Mouse (Mus musculus): ENCODE results near the gene Nhej1. TPM values are rescaled to one million over a fixed set of nuclear protein-coding genes. Genes with fewer than 3 reads are reported as not detected.

Gene Nhej1
- polyA plus RNA-seq, 1 experiment from 2014 or later = 12.9 TPM

GRCm38 (mm10) chr1:74935402-74935801, 189.6 kb downstream of the Nhej1 start, which contains the start of gene Cfap65:
Cfap65 (minus strand) TSS chr1:74935599.
- H3K27me3 ChIP-seq (ENCODE audit: control insufficient read depth, insufficient read depth, low read length) = no peaks in the 10 kb centered on the region
- no peaks in the 10 kb centered on the region for H3K9me3 ChIP-seq (ENCODE audit: control insufficient read depth, low read length)
- ATAC-seq (ENCODE audit: low FRiP score) (peak; percentile 57; the same call in 1 of the 2 replicates), DNase-seq (ENCODE audit: low spot score, missing footprints) (peak; percentile 95)
- no peaks in the 10 kb centered on the region for H3K4me1 ChIP-seq (ENCODE audit: control insufficient read depth, insufficient read depth, low read length)
- H3K27ac ChIP-seq (ENCODE audit: low read depth, low read length) = no peak within 1 kb of the TSS
- no peak within 1 kb of the TSS for H3K9ac ChIP-seq (ENCODE audit: low read length)
- H3K36me3 ChIP-seq (ENCODE audit: control insufficient read depth, insufficient read depth, low read length) = no peaks in the 10 kb centered on the region
- 3% methylated on average over 18 of the region's 18 CpGs for WGBS
- H3K4me2 ChIP-seq = peak within 1 kb of the TSS; percentile 62
- H3K4me3 ChIP-seq (ENCODE audit: low read depth, low read length) = peak within 1 kb of the TSS; percentile 32

GRCm38 (mm10) chr1:74927621-74928296, 197.2 kb downstream of the Nhej1 start:
- ATAC-seq (ENCODE audit: low FRiP score) = no peak

GRCm38 (mm10) chr1:74926721-74927120, 198.3 kb downstream of the Nhej1 start:
- Histone ChIP-seq H3K4me1 (ENCODE audit: control insufficient read depth, insufficient read depth, low read length) (no peaks in the 10 kb centered on the region), H3K4me2 (no peak overlapping the region), H3K9ac (ENCODE audit: low read length) (no peak overlapping the region), H3K36me3 (ENCODE audit: control insufficient read depth, insufficient read depth, low read length) (no peaks in the 10 kb centered on the region), H3K9me3 (ENCODE audit: control insufficient read depth, low read length) (no peaks in the 10 kb centered on the region), H3K4me3 (ENCODE audit: low read depth, low read length) (no peak overlapping the region), H3K27me3 (ENCODE audit: control insufficient read depth, insufficient read depth, low read length) (no peaks in the 10 kb centered on the region), H3K27ac (ENCODE audit: low read depth, low read length) (no peak overlapping the region)
- WGBS = 34% methylated on average over 6 of the region's 6 CpGs
- ATAC-seq (ENCODE audit: low FRiP score) = no peak
- peak; percentile 90 for DNase-seq (ENCODE audit: low spot score, missing footprints)

More at GRCm38 (mm10) chr1:74927621-74928296, 197.2 kb downstream of the Nhej1 start:
- Histone ChIP-seq H3K27ac (ENCODE audit: low read depth, low read length) (no peak overlapping the region), H3K4me3 (ENCODE audit: low read depth, low read length) (no peak overlapping the region), H3K4me1 (ENCODE audit: control insufficient read depth, insufficient read depth, low read length) (no peaks in the 10 kb centered on the region), H3K4me2 (no peak overlapping the region), H3K9ac (ENCODE audit: low read length) (no peak overlapping the region), H3K27me3 (ENCODE audit: control insufficient read depth, insufficient read depth, low read length) (no peaks in the 10 kb centered on the region), H3K36me3 (ENCODE audit: control insufficient read depth, insufficient read depth, low read length) (no peaks in the 10 kb centered on the region), H3K9me3 (ENCODE audit: control insufficient read depth, low read length) (no peaks in the 10 kb centered on the region)
- WGBS = 87% methylated on average over 9 of the region's 9 CpGs
- DNase-seq (ENCODE audit: low spot score, missing footprints) = peak; percentile 39

GRCm38 (mm10) chr1:74924464-74924863, 200.5 kb downstream of the Nhej1 start:
- Histone ChIP-seq H3K9me3 (ENCODE audit: control insufficient read depth, low read length) (no peaks in the 10 kb centered on the region), H3K27me3 (ENCODE audit: control insufficient read depth, insufficient read depth, low read length) (no peaks in the 10 kb centered on the region), H3K4me3 (ENCODE audit: low read depth, low read length) (no peak overlapping the region), H3K4me2 (no peak overlapping the region), H3K4me1 (ENCODE audit: control insufficient read depth, insufficient read depth, low read length) (no peaks in the 10 kb centered on the region), H3K36me3 (ENCODE audit: control insufficient read depth, insufficient read depth, low read length) (no peaks in the 10 kb centered on the region), H3K27ac (ENCODE audit: low read depth, low read length) (no peak overlapping the region), H3K9ac (ENCODE audit: low read length) (no peak overlapping the region)
- no peak for ATAC-seq (ENCODE audit: low FRiP score)
- no peak for DNase-seq (ENCODE audit: low spot score, missing footprints)
- 69% methylated on average over 4 of the region's 4 CpGs for WGBS

Other genes starting within 250 kb of the Nhej1 start
- gene Fev, start 239.8 kb downstream of the Nhej1 start, polyA plus RNA-seq (2014; fragmentation: Nextera tagmentation; extraction: Ambion mirVana) = 0.41 and 0.69 TPM in 2 replicates
- 0.19 TPM in 1 of 2 replicates, not detected in the other for gene Cryba2, start 232.1 kb downstream of the Nhej1 start, polyA plus RNA-seq (2014; fragmentation: Nextera tagmentation; extraction: Ambion mirVana)
- gene Cfap65, start 189.6 kb downstream of the Nhej1 start, polyA plus RNA-seq (2014; fragmentation: Nextera tagmentation; extraction: Ambion mirVana) = 0.03 and 0.04 TPM in 2 replicates
- 0.22 TPM in 1 of 2 replicates, not detected in the other for gene Ihh, start 173.5 kb downstream of the Nhej1 start, polyA plus RNA-seq (2014; fragmentation: Nextera tagmentation; extraction: Ambion mirVana)
- not detected in 2 replicates for gene Slc23a3, start 8.7 kb upstream of the Nhej1 start, polyA plus RNA-seq (2014; fragmentation: Nextera tagmentation; extraction: Ambion mirVana)
- gene Cnppd1, start 17.5 kb upstream of the Nhej1 start, polyA plus RNA-seq (2014; fragmentation: Nextera tagmentation; extraction: Ambion mirVana) = 45.5 and 49.8 TPM in 2 replicates
- 55.1 and 58.3 TPM in 2 replicates for gene Retreg2, start 17.6 kb upstream of the Nhej1 start, polyA plus RNA-seq (2014; fragmentation: Nextera tagmentation; extraction: Ambion mirVana)
- 30.1 and 33.6 TPM in 2 replicates for gene Zfand2b, start 43.4 kb upstream of the Nhej1 start, polyA plus RNA-seq (2014; fragmentation: Nextera tagmentation; extraction: Ambion mirVana)
- gene Abcb6, start 55.2 kb upstream of the Nhej1 start, polyA plus RNA-seq (2014; fragmentation: Nextera tagmentation; extraction: Ambion mirVana) = 25.3 and 29.2 TPM in 2 replicates
- gene Ankzf1, start 67.0 kb upstream of the Nhej1 start, polyA plus RNA-seq (2014; fragmentation: Nextera tagmentation; extraction: Ambion mirVana) = 14.3 and 14.4 TPM in 2 replicates
- 17.3 and 18.8 TPM in 2 replicates for gene Atg9a, start 67.0 kb upstream of the Nhej1 start, polyA plus RNA-seq (2014; fragmentation: Nextera tagmentation; extraction: Ambion mirVana)
- gene Glb1l, start 85.6 kb upstream of the Nhej1 start, polyA plus RNA-seq (2014; fragmentation: Nextera tagmentation; extraction: Ambion mirVana) = 18.3 and 19.4 TPM in 2 replicates
- gene Stk16, start 85.6 kb upstream of the Nhej1 start, polyA plus RNA-seq (2014; fragmentation: Nextera tagmentation; extraction: Ambion mirVana) = 110 and 116 TPM in 2 replicates
- gene Tuba4a, start 94.7 kb upstream of the Nhej1 start, polyA plus RNA-seq (2014; fragmentation: Nextera tagmentation; extraction: Ambion mirVana) = 7.9 and 9.6 TPM in 2 replicates
- not detected in 2 replicates for gene A630095N17Rik, start 106.9 kb upstream of the Nhej1 start, polyA plus RNA-seq (2014; fragmentation: Nextera tagmentation; extraction: Ambion mirVana)
- gene Dnajb2, start 111.2 kb upstream of the Nhej1 start, polyA plus RNA-seq (2014; fragmentation: Nextera tagmentation; extraction: Ambion mirVana) = 15.9 and 18.1 TPM in 2 replicates
- gene Ptprn, start 139.3 kb upstream of the Nhej1 start, polyA plus RNA-seq (2014; fragmentation: Nextera tagmentation; extraction: Ambion mirVana) = 4.2 and 4.4 TPM in 2 replicates
- 28.5 and 34.8 TPM in 2 replicates for gene Resp18, start 153.2 kb upstream of the Nhej1 start, polyA plus RNA-seq (2014; fragmentation: Nextera tagmentation; extraction: Ambion mirVana)
- 149 TPM in 2 replicates for gene Dnpep, start 192.8 kb upstream of the Nhej1 start, polyA plus RNA-seq (2014; fragmentation: Nextera tagmentation; extraction: Ambion mirVana)
- gene Des, start 235.1 kb upstream of the Nhej1 start, polyA plus RNA-seq (2014; fragmentation: Nextera tagmentation; extraction: Ambion mirVana) = 0.52 and 0.68 TPM in 2 replicates